Mouse (Mus musculus): Measurements from ENCODE around the gene Bmt2.

- TF ChIP-seq CTCF (IDR thresholded peaks at IDR 0.05; ENCODE audit: borderline replicate concordance, insufficient read depth, low read depth, low read length): no peak
- no peak for TF ChIP-seq POLR2A (IDR thresholded peaks at IDR 0.05; ENCODE audit: borderline replicate concordance, insufficient read depth, low read length)
These were observed 12.1 kb downstream of the Bmt2 start for GRCm38 (mm10) chr6:13665646-13666045.
